ENCODE assay signal across 11 mouse cellular contexts in the genomic region with DNA sequence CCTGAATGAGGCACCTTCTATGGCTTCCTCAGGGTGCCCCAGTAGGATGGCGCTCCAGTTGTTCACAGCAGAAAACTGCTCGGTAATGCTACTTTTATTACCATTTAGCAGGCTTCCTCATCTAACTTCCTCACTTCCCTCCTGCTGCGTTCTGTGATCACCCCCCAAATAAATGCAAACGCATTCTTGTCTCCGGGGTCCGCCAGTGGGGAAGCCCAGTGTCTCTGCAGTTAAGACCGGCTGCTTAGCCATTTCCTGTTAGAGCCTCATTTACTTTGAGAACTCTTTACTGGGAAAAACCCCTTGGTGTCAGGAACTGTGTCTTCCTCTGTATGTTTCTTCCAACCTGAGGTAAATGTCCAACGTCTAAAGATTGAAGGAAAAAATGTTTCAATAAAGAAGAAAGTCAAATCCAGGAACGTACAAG. TPM values are rescaled to one million over a fixed set of nuclear protein-coding genes. Genes with fewer than 3 reads are reported as not detected.
A peak's percentile ranks its signal among the peaks of the same experiment; 100 is the strongest.
DNase-seq lines count a peak whose midpoint lies in the region; ATAC-seq and TF ChIP-seq lines count a peak whose summit lies in the region.
"Had no signal": no experiment of that assay in that cellular context is flagged by ENCODE, and none has a peak within 500 bp of the region (broad histone marks: within the 10 kb centered on the region; RNA-seq: fewer than 3 reads in every experiment).

No protein-coding gene starts in this region.

- no peaks in the 10 kb centered on the region for H3K9me3 ChIP-seq in heart, embryonic 14.5 days (ENCODE audit: control insufficient read depth, low read length)
- H3K9me3 ChIP-seq in lung, embryonic 16.5 days (ENCODE audit: control insufficient read depth, low read length): no peaks in the 10 kb centered on the region
- no peaks in the 10 kb centered on the region for H3K9me3 ChIP-seq in limb, embryonic 13.5 days
- H3K9me3 ChIP-seq: forebrain, embryonic 13.5 days had no signal

- no peak for TF ChIP-seq CTCF in lung, adult 2 months (IDR thresholded peaks at IDR 0.05; ENCODE audit: insufficient read depth, low read length)
- TF ChIP-seq CTCF in left cerebral cortex, adult 2 months (IDR thresholded peaks at IDR 0.05): no peak

- WGBS in heart, embryonic 14.5 days: 28% methylated on average over 9 of the region's 9 CpGs
- WGBS in lung, embryonic 16.5 days: 34% methylated on average over 9 of the region's 9 CpGs
- WGBS in lung, adult 2 months: 23% methylated on average over 9 of the region's 9 CpGs
- 24% methylated on average over 9 of the region's 9 CpGs for WGBS in limb, embryonic 13.5 days

- no peak for ATAC-seq in heart, embryonic 14.5 days (ENCODE audit: insufficient number of reproducible peaks, insufficient read depth, low FRiP score, low read depth)
- no peak for ATAC-seq in lung, embryonic 16.5 days (ENCODE audit: low read depth)
- no peak for ATAC-seq in limb, embryonic 13.5 days (ENCODE audit: low FRiP score, low read depth)
- ATAC-seq: forebrain, embryonic 13.5 days had no signal

- no peaks in the 10 kb centered on the region for H3K27me3 ChIP-seq in heart, embryonic 14.5 days (ENCODE audit: control insufficient read depth, insufficient read depth, low read length)
- H3K27me3 ChIP-seq in lung, embryonic 16.5 days (ENCODE audit: control insufficient read depth, insufficient read depth, low read depth, low read length): no peaks in the 10 kb centered on the region
- no peaks in the 10 kb centered on the region for H3K27me3 ChIP-seq in limb, embryonic 13.5 days
- H3K27me3 ChIP-seq: forebrain, embryonic 13.5 days had no signal

- H3K4me1 ChIP-seq in heart, embryonic 14.5 days (ENCODE audit: control insufficient read depth in 2 of 2, insufficient read depth in 2 of 2, low read length in 2 of 2): peaks cover 0 to 5% of the 10 kb centered on the region in 2 experiments; a peak in 2 of 4 replicates
- no peaks in the 10 kb centered on the region for H3K4me1 ChIP-seq in lung, embryonic 16.5 days (replicated peaks; ENCODE audit: control insufficient read depth, insufficient read depth, low read length)
- no peaks in the 10 kb centered on the region for H3K4me1 ChIP-seq in lung, adult 2 months (ENCODE audit: control insufficient read depth, insufficient read depth, low read length)
- peaks cover 6% of the 10 kb centered on the region for H3K4me1 ChIP-seq in limb, embryonic 13.5 days
- H3K4me1 ChIP-seq: forebrain, embryonic 13.5 days had no signal

- H3K27ac ChIP-seq in heart, embryonic 14.5 days (replicated peaks in 1 of 2; ENCODE audit: control insufficient read depth in 1 of 2, insufficient read depth in 1 of 2, low read depth in 2 of 2, low read length in 2 of 2): no peak overlapping the region
- no peak overlapping the region for H3K27ac ChIP-seq in lung, embryonic 16.5 days (ENCODE audit: low read length)
- H3K27ac ChIP-seq in limb, embryonic 13.5 days: no peak overlapping the region
- no peak overlapping the region for H3K27ac ChIP-seq in left cerebral cortex, adult 2 months
- H3K27ac ChIP-seq: forebrain, embryonic 13.5 days had no signal

- no peak overlapping the region for H3K9ac ChIP-seq in heart, embryonic 14.5 days (ENCODE audit: low read length)
- no peak overlapping the region for H3K9ac ChIP-seq in lung, embryonic 16.5 days (ENCODE audit: low read length)
- H3K9ac ChIP-seq in limb, embryonic 13.5 days: no peak overlapping the region
- H3K9ac ChIP-seq: forebrain, embryonic 13.5 days had no signal

- intact Hi-C loops in left cerebral cortex, adult 2 months (cut with DNase I): no loop called here

- peak overlapping the region; percentile 42 for H3K4me2 ChIP-seq in heart, embryonic 14.5 days (ENCODE audit: low read length)
- H3K4me2 ChIP-seq in lung, embryonic 16.5 days (ENCODE audit: low read depth, low read length): 0 out of 2 replicates have a peak overlapping the region, but pooled peaks have one; percentile 12
- H3K4me2 ChIP-seq in limb, embryonic 13.5 days (replicated peaks): peak overlapping the region; percentile 14; the same call in 1 of the 2 replicates
- H3K4me2 ChIP-seq: forebrain, embryonic 13.5 days had no signal

- H3K4me3 ChIP-seq in heart, embryonic 14.5 days (ENCODE audit: control insufficient read depth in 1 of 2, insufficient read depth in 1 of 2, low read depth in 1 of 2, low read length in 2 of 2): no peak overlapping the region
- H3K4me3 ChIP-seq in lung, embryonic 16.5 days (ENCODE audit: low read length): no peak overlapping the region
- no peak overlapping the region for H3K4me3 ChIP-seq in lung, adult 2 months (replicated peaks; ENCODE audit: extremely low read depth, low read depth, low read length)
- no peak overlapping the region for H3K4me3 ChIP-seq in limb, embryonic 13.5 days
- no peak overlapping the region for H3K4me3 ChIP-seq in left cerebral cortex, adult 2 months
- H3K4me3 ChIP-seq: forebrain, embryonic 13.5 days had no signal

- DNase-seq in heart, adult 9 months (ENCODE audit: low spot score in 2 of 2): no peak
- DNase-seq in lung, adult 2 months: no peak
- DNase-seq in left cerebral cortex, adult 2 months (ENCODE audit: extremely low spot score in 1 of 2, low spot score in 2 of 2): no peak
- no peak for DNase-seq in right cerebral cortex, adult 2 months (ENCODE audit: low spot score in 2 of 2)
- no peak for DNase-seq in adrenal gland, adult 18-20 months (ENCODE audit: low spot score in 2 of 2)
- DNase-seq: gastrocnemius, postnatal 14 days; kidney, adult 2 months had no signal

- no peaks in the 10 kb centered on the region for H3K36me3 ChIP-seq in heart, embryonic 14.5 days (ENCODE audit: control insufficient read depth, insufficient read depth, low read length)
- H3K36me3 ChIP-seq in lung, embryonic 16.5 days (ENCODE audit: control insufficient read depth, insufficient read depth, low read length): no peaks in the 10 kb centered on the region
- no peaks in the 10 kb centered on the region for H3K36me3 ChIP-seq in limb, embryonic 13.5 days

- TF ChIP-seq POLR2A in lung, adult 2 months (IDR thresholded peaks at IDR 0.05; ENCODE audit: borderline replicate concordance, extremely low read depth, low read depth, low read length): no peak

RNA-seq across cellular contexts. Expression of a gene that starts 50.2 kb away (rescaled TPM):
- 28.8 and 33.1 TPM in 2 replicates for polyA plus RNA-seq in heart, embryonic 14.5 days (2014; fragmentation: Nextera tagmentation; extraction: Ambion mirVana)
- 39.5 and 43.1 TPM in 2 replicates for polyA plus RNA-seq in lung, embryonic 16.5 days (2015; fragmentation: Nextera tagmentation; extraction: Ambion mirVana)
- polyA plus RNA-seq in lung, adult 2 months (2012; rRNA removed): 5.3 and 6.8 TPM in 2 replicates
- 52.9 and 54.4 TPM in 2 replicates for polyA plus RNA-seq in limb, embryonic 13.5 days (2015; fragmentation: Nextera tagmentation; extraction: Ambion mirVana)
- total RNA-seq in left cerebral cortex, adult 2 months (2021): 10 to 100 TPM; 23.0 to 23.3 TPM
- total RNA-seq in adrenal gland, adult 18-20 months (2021): 10 to 100 TPM; 26.6 to 32.8 TPM
